Mouse (Mus musculus): Measurements from ENCODE around the gene Gimap4. TPM values are rescaled to one million over a fixed set of nuclear protein-coding genes. Genes with fewer than 3 reads are reported as not detected.
A peak's percentile ranks its signal among the peaks of the same experiment; 100 is the strongest.

Gimap4 gene
- total and polyA plus RNA-seq, 3 experiments, result 0.12 to 0.25 TPM; not detected in 1

DNA sequence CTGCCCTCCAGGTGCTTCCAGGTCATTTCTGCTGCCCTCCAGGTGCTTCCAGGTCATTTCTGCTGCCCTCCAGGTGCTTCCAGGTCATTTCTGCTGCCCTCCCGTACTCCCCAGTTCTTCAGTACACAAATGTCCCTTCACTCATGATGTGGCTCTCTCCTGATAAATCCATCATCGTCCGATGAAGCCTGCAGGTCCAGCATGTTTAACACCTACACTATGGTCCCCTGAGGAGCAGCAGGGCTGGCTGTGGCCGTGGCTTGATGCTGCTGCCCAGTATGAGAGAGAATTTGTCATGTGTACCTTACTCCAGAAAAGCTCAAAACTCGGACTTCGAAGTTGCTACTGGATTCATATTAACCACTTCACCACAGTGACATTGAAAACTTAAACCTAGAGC, 43.0 kb upstream of the Gimap4 start:
- H3K27me3 ChIP-seq (ENCODE audit: control insufficient read depth in 1 of 2, insufficient read depth in 2 of 2, low read length in 2 of 2), result no peaks in the 10 kb centered on the region
- no peak overlapping the region for H3K9ac ChIP-seq (ENCODE audit: control insufficient read depth, low read depth, low read length, poor library complexity, severe bottlenecking)
- no peaks in the 10 kb centered on the region for H3K9me3 ChIP-seq (replicated peaks; ENCODE audit: insufficient read depth, low read length)
- H3K27ac ChIP-seq (ENCODE audit: control insufficient read depth, low read depth, low read length), result no peak overlapping the region
- H3K36me3 ChIP-seq (ENCODE audit: control insufficient read depth in 1 of 2, insufficient read depth in 2 of 2, low read length in 2 of 2), result no peaks in the 10 kb centered on the region
- no peaks in the 10 kb centered on the region for H3K4me1 ChIP-seq (ENCODE audit: control insufficient read depth in 1 of 2, insufficient read depth in 2 of 2, low read length in 2 of 2)
- no peak overlapping the region for H3K4me3 ChIP-seq (ENCODE audit: control insufficient read depth in 1 of 2, insufficient read depth in 1 of 2, low read depth in 2 of 2, low read length in 2 of 2)
- TF ChIP-seq CHD2 (IDR thresholded peaks at IDR 0.05; ENCODE audit: low read length), result no peak
- no peak for TF ChIP-seq MAZ (IDR thresholded peaks at IDR 0.05; ENCODE audit: low read depth, low read length)
- TF ChIP-seq POLR2A (IDR thresholded peaks at IDR 0.05; ENCODE audit: control insufficient read depth in 1 of 2, insufficient read depth in 1 of 2, low read depth in 1 of 2, low read length in 2 of 2, poor library complexity in 1 of 2), result no peak
- TF ChIP-seq HCFC1 (IDR thresholded peaks at IDR 0.05; ENCODE audit: low read depth, low read length), result no peak
- H3K79me2 ChIP-seq (ENCODE audit: control insufficient read depth, insufficient read depth, low read length, poor library complexity), result no peaks in the 10 kb centered on the region
- DNase-seq (ENCODE audit: low read depth, low spot score), result no peak

DNA sequence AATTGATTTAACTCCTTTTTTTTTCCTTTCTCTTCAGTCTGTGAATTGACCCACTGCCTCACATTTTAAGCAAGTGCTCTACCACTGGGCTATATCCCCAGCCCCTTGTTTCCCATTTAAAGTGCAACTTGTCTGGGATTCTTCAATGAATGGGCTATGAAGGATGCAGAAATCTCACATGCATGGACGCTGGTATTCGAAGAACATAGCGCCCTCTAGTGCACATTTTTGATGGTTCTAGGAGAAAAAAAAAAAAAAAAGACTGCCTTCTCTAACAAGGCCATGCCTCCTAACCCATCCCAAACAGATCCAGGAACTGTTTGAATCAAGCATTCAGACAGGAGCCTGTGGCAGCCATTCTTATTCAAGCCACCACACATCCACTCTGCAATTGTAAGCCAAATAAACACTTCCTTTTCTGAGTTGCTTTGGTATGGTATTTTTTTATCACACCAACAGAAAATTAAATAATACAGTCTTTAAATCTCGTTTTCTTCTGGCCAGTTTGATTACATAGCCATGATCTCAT, 41.5 kb upstream of the Gimap4 start:
- H3K9ac ChIP-seq (ENCODE audit: control insufficient read depth, low read depth, low read length, poor library complexity, severe bottlenecking), result no peak overlapping the region
- no peaks in the 10 kb centered on the region for H3K9me3 ChIP-seq (replicated peaks; ENCODE audit: insufficient read depth, low read length)
- H3K27me3 ChIP-seq (ENCODE audit: control insufficient read depth in 1 of 2, insufficient read depth in 2 of 2, low read length in 2 of 2), result no peaks in the 10 kb centered on the region
- no peak overlapping the region for H3K4me3 ChIP-seq (ENCODE audit: control insufficient read depth in 1 of 2, insufficient read depth in 1 of 2, low read depth in 2 of 2, low read length in 2 of 2)
- TF ChIP-seq ZNF384 (IDR thresholded peaks at IDR 0.05; ENCODE audit: low read depth, low read length) (peak; percentile 94), MAX (IDR thresholded peaks at IDR 0.05; ENCODE audit: low read length) (no peak), SMC3 (IDR thresholded peaks at IDR 0.05; ENCODE audit: low read depth, low read length) (peak; percentile 52), RAD21 (IDR thresholded peaks at IDR 0.05; ENCODE audit: low read depth, low read length) (peak; percentile 37), CTCF (IDR thresholded peaks at IDR 0.05 in 2 of 3, conservative IDR thresholded peaks at IDR 0.05 in 1 of 3; ENCODE audit: control insufficient read depth in 1 of 3, insufficient read depth in 1 of 3, low read depth in 2 of 3, low read length in 3 of 3, poor library complexity in 1 of 3, severe bottlenecking in 1 of 3) (peak; percentile 6 to 53 (median 25); a peak in 2 of 6 replicates)
- H3K79me2 ChIP-seq (ENCODE audit: control insufficient read depth, insufficient read depth, low read length, poor library complexity), result no peaks in the 10 kb centered on the region
- DNase-seq (ENCODE audit: low read depth, low spot score), result peak; percentile 35
- no peaks in the 10 kb centered on the region for H3K36me3 ChIP-seq (ENCODE audit: control insufficient read depth in 1 of 2, insufficient read depth in 2 of 2, low read length in 2 of 2)
- H3K27ac ChIP-seq (ENCODE audit: control insufficient read depth, low read depth, low read length), result no peak overlapping the region
- H3K4me1 ChIP-seq (ENCODE audit: control insufficient read depth in 1 of 2, insufficient read depth in 2 of 2, low read length in 2 of 2), result no peaks in the 10 kb centered on the region

- H3K79me2 ChIP-seq (ENCODE audit: control insufficient read depth, insufficient read depth, low read length, poor library complexity), result no peaks in the 10 kb centered on the region
- peak; percentile 56 for DNase-seq (ENCODE audit: low read depth, low spot score)
- TF ChIP-seq MAFK (IDR thresholded peaks at IDR 0.05; ENCODE audit: borderline replicate concordance, low read depth, low read length), result no peak
- no peak for TF ChIP-seq MEF2A (IDR thresholded peaks at IDR 0.05; ENCODE audit: extremely low read depth, insufficient replicate concordance, low read depth, low read length, poor library complexity, severe bottlenecking)
- peak; percentile 50 to 79 (median 72) for TF ChIP-seq CTCF (IDR thresholded peaks at IDR 0.05 in 2 of 3, conservative IDR thresholded peaks at IDR 0.05 in 1 of 3; ENCODE audit: control insufficient read depth in 1 of 3, insufficient read depth in 1 of 3, low read depth in 2 of 3, low read length in 3 of 3, poor library complexity in 1 of 3, severe bottlenecking in 1 of 3)
- no peak for TF ChIP-seq NELFE (IDR thresholded peaks at IDR 0.05; ENCODE audit: low read depth, low read length)
- TF ChIP-seq SMC3 (IDR thresholded peaks at IDR 0.05; ENCODE audit: low read depth, low read length), result peak; percentile 64
- TF ChIP-seq USF1 (IDR thresholded peaks at IDR 0.05; ENCODE audit: low read depth, low read length), result no peak
- TF ChIP-seq RAD21 (IDR thresholded peaks at IDR 0.05; ENCODE audit: low read depth, low read length), result peak; percentile 65
- no peak for TF ChIP-seq ZMIZ1 (IDR thresholded peaks at IDR 0.05; ENCODE audit: low read depth, low read length)
- TF ChIP-seq ZC3H11A (IDR thresholded peaks at IDR 0.05; ENCODE audit: low read depth, low read length), result peak; percentile 26; the same call in 1 of the 2 replicates
- TF ChIP-seq NRF1 (IDR thresholded peaks at IDR 0.05; ENCODE audit: insufficient read depth, low read depth, low read length, poor library complexity, severe bottlenecking), result no peak
- no peaks in the 10 kb centered on the region for H3K4me1 ChIP-seq (ENCODE audit: control insufficient read depth in 1 of 2, insufficient read depth in 2 of 2, low read length in 2 of 2)
- H3K9me3 ChIP-seq (replicated peaks; ENCODE audit: insufficient read depth, low read length), result no peaks in the 10 kb centered on the region
- H3K27ac ChIP-seq (ENCODE audit: control insufficient read depth, low read depth, low read length), result no peak overlapping the region
- no peak overlapping the region for H3K9ac ChIP-seq (ENCODE audit: control insufficient read depth, low read depth, low read length, poor library complexity, severe bottlenecking)
- H3K4me3 ChIP-seq (ENCODE audit: control insufficient read depth in 1 of 2, insufficient read depth in 1 of 2, low read depth in 2 of 2, low read length in 2 of 2), result no peak overlapping the region
- no peaks in the 10 kb centered on the region for H3K27me3 ChIP-seq (ENCODE audit: control insufficient read depth in 1 of 2, insufficient read depth in 2 of 2, low read length in 2 of 2)
- no peaks in the 10 kb centered on the region for H3K36me3 ChIP-seq (ENCODE audit: control insufficient read depth in 1 of 2, insufficient read depth in 2 of 2, low read length in 2 of 2)
These were observed 38.6 kb upstream of the Gimap4 start for GRCm38 (mm10) chr6:48645660-48646308.

Measured in MEL (cell line).